Mouse (Mus musculus) limb, embryonic 11.5 days (tissue): ENCODE data around the gene Atn1. TPM values are rescaled to one million over a fixed set of nuclear protein-coding genes. Genes with fewer than 3 reads are reported as not detected.
A peak's percentile ranks its signal among the peaks of the same experiment; 100 is the strongest.

Experiments used
- ATAC-seq: fragments of 200-750 bp; cut with Nextera tagmentation; 2 replicates; pipeline ENCODE4 v1.8.0; 2017; ENCODE audit warnings: low read depth; ENCODE audit not compliant: insufficient number of reproducible peaks, low FRiP score, low TSS enrichment
- DNase-seq: peaks from one replicate; pipeline ENCODE4 v3.0.0-alpha.2; 2015; ENCODE audit warnings: low spot score
- H3K27ac ChIP-seq: fragments of 300-500 bp; sonication (generic); replicated peaks from 2 replicates; pipeline ENCODE4 v1.5.1; 2014; ENCODE audit warnings: low read depth, mild to moderate bottlenecking, low read length
- H3K27me3 ChIP-seq: fragments of 300-500 bp; sonication (generic); 2 replicates; pipeline ENCODE4 v1.6.1; 2014; ENCODE audit warnings: mild to moderate bottlenecking, low read length, mixed read lengths; ENCODE audit not compliant: control insufficient read depth, insufficient read depth
- H3K36me3 ChIP-seq: fragments of 300-500 bp; sonication (generic); 2 replicates; pipeline ENCODE4 v1.6.1; 2014; ENCODE audit warnings: mild to moderate bottlenecking, low read length, moderate library complexity, mixed read lengths; ENCODE audit not compliant: control insufficient read depth, insufficient read depth
- H3K4me1 ChIP-seq: fragments of 300-500 bp; sonication (generic); 2 replicates; pipeline ENCODE4 v1.6.1; 2014; ENCODE audit warnings: low read length, mixed read lengths; ENCODE audit not compliant: control insufficient read depth, insufficient read depth
- H3K4me2 ChIP-seq: fragments of 300-500 bp; sonication (generic); 2 replicates; pipeline ENCODE4 v1.6.1; 2014; ENCODE audit warnings: low read depth, mild to moderate bottlenecking, moderate library complexity; ENCODE audit not compliant: severe bottlenecking
- H3K4me3 ChIP-seq: fragments of 300-500 bp; sonication (generic); 2 replicates; pipeline ENCODE4 v1.5.1; 2014; ENCODE audit warnings: low read depth, low read length
- H3K9ac ChIP-seq: fragments of 300-500 bp; sonication (generic); 2 replicates; pipeline ENCODE4 v1.6.1; 2014; ENCODE audit warnings: mild to moderate bottlenecking, low read length
- H3K9me3 ChIP-seq: fragments of 300-500 bp; sonication (generic); 2 replicates; pipeline ENCODE4 v1.6.1; 2016; ENCODE audit warnings: low read length; ENCODE audit not compliant: control insufficient read depth
- WGBS: fragments of 180-500 bp; shearing (Covaris S2); extraction: QIAGEN DNeasy Blood & Tissue Kit; methylation state at CpG from one replicate; pipeline ENCODE4 v1.1.7; 2014; 5-methylcytosine and 5-hydroxymethylcytosine counted together
- polyA plus RNA-seq: library from polyadenylated mRNA; unstranded; fragments of >200 nt; fragmentation: Nextera tagmentation; extraction: Ambion mirVana; gene quantifications from 2 replicates; pipeline ENCODE4 v1.2.1, GENCODE M21; 2014

Gene Atn1
- polyA plus RNA-seq, 1 experiment from 2014 or later: 13.1 TPM

DNA sequence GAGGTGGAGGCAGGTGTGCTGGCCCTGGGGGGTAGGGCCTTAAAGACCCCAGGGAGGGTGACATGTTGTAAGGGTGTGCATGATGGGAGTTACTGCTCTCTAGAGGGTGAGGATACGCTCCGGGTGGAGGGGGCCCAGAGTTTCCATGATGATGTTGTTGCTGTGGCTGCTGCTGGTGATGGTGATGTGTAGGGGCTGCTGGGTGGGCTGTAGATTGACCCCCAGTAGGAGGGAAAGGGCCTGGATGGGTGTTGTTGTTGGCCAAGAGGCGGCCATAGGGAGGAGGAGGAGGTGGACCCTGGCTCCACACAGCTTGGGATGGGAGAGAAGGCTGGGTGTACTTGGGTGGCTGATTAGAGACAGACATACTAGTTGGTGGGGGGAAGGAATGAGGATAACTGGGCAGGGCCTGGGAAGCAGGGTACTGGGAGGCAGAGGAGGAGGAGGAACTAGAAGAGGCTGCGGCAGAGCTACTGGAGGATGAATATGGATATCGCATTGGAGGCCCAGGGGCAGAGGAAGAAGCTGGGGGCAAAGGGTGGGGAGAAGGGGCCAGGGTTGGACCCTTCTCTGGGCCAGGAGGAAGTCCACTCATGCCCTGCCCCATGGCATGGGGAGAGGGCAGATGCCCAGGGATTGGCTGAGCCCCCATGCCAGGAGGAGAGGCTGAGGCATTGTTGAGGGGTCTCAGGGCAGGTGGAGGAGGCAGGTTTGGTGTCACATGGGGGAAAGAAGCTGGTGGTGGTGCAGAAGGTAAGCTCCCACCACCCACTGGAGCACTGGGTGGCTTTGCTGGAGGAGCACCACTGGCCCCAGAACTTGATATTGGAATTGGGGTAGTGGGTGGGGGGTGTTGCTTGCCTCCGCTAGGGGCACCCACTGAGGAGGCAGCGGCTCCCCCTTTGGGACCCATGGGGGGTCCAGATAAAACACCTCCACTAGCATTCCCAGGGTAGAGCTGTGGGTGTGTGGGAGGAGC, 9.4 kb downstream of the Atn1 start:
- Histone ChIP-seq H3K9ac (peak overlapping the region; percentile 84; the same call in 1 of the 2 replicates), H3K9me3 (no peaks in the 10 kb centered on the region), H3K27me3 (no peaks in the 10 kb centered on the region), H3K4me3 (no peak overlapping the region; the same call in 1 of the 2 replicates), H3K27ac (no peak overlapping the region), H3K4me1 (peaks cover 23% of the 10 kb centered on the region), H3K36me3 (peaks cover 32% of the 10 kb centered on the region), H3K4me2 (peak overlapping the region; percentile 97)
- ATAC-seq (no peak), DNase-seq (no peak)
- WGBS: 93% methylated on average over 7 of the region's 7 CpGs

DNA sequence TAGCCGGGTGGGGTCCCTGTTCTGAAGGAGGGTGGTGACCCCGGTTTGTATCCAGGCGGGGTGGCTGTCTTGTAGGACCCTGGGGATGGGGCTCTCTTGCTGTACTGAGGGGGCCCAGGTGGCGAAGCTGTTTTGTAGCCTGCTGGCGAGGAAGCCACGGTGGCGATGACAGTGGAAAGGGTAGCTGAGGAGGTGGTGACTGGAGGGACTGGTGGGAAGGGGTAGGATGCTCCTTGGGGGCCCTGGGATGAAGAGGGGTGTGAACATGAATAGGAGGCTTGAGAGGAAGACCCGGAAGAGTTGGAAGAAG, 10.1 kb downstream of the Atn1 start:
- Histone ChIP-seq H3K4me2 (peak overlapping the region; percentile 97), H3K27ac (peak overlapping the region; percentile 75; the same call in 1 of the 2 replicates), H3K4me3 (peak overlapping the region; percentile 54), H3K9ac (peak overlapping the region; percentile 84), H3K36me3 (peaks cover 32% of the 10 kb centered on the region), H3K27me3 (no peaks in the 10 kb centered on the region), H3K4me1 (peaks cover 23% of the 10 kb centered on the region), H3K9me3 (no peaks in the 10 kb centered on the region)
- DNase-seq (no peak), ATAC-seq (no peak; the same call in 1 of the 2 replicates)
- 20% methylated on average over 8 of the region's 8 CpGs for whole genome bisulfite sequencing

DNA sequence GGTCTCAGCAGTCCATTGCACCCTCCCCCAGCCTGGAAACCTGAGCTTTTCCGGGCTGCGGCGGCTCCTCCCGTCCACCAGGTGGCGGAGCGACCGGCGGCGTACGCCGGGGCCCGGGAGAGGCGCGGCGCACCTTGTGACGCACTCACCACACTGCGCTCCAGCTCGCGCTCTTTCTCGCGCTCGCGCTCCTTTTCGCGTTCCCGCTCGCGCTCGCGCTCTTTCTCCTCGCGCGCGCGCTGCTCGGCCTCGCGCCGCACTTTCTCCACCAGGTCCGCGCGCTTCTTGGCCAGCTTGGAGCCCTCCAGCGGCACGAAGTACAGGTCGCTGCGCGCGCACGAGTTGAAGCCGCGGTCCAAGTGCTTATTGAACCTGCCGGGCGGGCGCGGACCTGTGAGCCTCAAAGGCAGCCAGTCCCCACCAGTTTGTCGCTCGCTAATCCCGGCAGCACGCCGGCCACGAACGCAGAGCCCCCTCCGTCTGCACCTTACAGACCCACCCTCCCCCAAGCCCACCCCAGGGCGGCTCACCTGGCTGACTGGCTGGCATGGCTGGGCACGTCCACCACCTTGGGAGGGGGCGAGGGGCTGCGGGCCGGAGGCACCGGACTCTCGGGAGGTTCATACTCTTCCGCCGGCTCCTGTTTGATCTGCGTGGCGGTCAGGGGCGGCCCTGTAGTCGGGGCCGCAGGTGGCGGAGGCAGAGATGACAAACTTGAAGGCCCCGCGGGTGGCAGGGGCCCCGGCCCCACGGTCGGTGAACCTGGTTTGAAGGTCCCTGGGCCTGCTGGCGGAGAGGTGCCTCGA, 10.6 kb downstream of the Atn1 start:
- Histone ChIP-seq H3K4me3 (peak overlapping the region; percentile 54), H3K27ac (peak overlapping the region; percentile 75), H3K36me3 (peaks cover 32% of the 10 kb centered on the region), H3K4me1 (peaks cover 23% of the 10 kb centered on the region), H3K9me3 (no peaks in the 10 kb centered on the region), H3K27me3 (no peaks in the 10 kb centered on the region), H3K4me2 (peak overlapping the region; percentile 97), H3K9ac (peak overlapping the region; percentile 84)
- ATAC-seq (peak; percentile 80), DNase-seq (peak; percentile 96)
- WGBS: under 1% methylated on average over 85 of the region's 85 CpGs

DNA sequence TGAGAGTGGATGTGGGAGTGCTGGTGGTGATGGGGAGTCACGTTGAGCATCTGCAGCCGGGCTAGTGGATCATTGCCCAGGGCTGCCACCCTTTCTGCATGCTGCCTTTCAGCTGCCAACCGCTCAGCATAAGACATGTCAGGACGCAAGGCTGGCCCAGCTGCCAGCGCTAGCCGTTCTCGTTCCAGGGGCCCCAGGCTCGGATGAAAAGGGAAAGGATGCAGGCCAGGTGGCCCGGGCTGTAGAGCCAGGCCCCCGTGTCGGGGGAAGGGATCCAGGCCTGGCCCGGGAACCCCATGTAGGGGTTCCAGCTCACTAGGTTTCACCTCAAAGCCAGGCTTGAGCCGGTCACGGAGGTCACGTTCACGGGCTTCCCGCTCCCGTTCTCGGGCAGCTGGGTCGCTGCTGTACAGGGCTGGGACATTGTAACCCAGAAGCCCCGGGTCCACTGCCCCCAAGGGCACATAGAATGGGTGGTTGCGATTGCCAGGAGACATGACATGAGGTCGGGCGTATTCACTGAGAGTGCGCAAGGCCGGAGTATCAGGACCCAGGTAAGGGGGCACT, 11.5 kb downstream of the Atn1 start:
- ATAC-seq: peak; percentile 0; the same call in 1 of the 2 replicates
- no peak for DNase-seq
- peaks cover 25% of the 10 kb centered on the region for H3K4me1 ChIP-seq
- H3K4me2 ChIP-seq: peak overlapping the region; percentile 97
- no peaks in the 10 kb centered on the region for H3K9me3 ChIP-seq
- H3K27ac ChIP-seq: no peak overlapping the region; the same call in none of the 2 replicates
- H3K4me3 ChIP-seq: peak overlapping the region; percentile 54
- H3K36me3 ChIP-seq: peaks cover 32% of the 10 kb centered on the region
- 73% methylated on average over 26 of the region's 26 CpGs for WGBS
- no peaks in the 10 kb centered on the region for H3K27me3 ChIP-seq
- peak overlapping the region; percentile 50 for H3K9ac ChIP-seq

DNA sequence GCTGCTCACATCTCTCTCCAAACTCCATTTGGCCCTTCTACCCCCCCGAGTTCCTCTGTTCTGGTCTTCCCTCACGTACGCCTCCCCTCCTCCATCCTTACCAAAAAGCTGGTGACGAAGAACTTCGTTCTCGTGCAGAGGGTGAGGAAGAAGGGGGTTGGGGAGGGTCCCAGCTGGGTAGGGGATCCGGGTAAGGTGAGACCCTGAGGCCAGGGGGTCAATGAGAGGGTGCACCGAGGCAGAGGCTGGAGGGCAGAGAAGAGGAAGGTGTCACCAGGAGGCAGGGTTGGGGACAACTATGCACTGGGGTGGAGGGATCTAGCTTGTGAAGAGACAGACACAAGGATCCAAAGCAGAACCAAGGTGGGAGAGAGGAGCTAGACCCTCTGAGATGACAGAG, 12.7 kb downstream of the Atn1 start:
- Histone ChIP-seq H3K4me2 (no peak overlapping the region), H3K4me3 (no peak overlapping the region), H3K9ac (no peak overlapping the region), H3K9me3 (no peaks in the 10 kb centered on the region), H3K27ac (no peak overlapping the region), H3K27me3 (no peaks in the 10 kb centered on the region), H3K36me3 (peaks cover 26% of the 10 kb centered on the region), H3K4me1 (peaks cover 25% of the 10 kb centered on the region)
- WGBS: 89% methylated on average over 8 of the region's 8 CpGs
- ATAC-seq: no peak
- DNase-seq: no peak

DNA sequence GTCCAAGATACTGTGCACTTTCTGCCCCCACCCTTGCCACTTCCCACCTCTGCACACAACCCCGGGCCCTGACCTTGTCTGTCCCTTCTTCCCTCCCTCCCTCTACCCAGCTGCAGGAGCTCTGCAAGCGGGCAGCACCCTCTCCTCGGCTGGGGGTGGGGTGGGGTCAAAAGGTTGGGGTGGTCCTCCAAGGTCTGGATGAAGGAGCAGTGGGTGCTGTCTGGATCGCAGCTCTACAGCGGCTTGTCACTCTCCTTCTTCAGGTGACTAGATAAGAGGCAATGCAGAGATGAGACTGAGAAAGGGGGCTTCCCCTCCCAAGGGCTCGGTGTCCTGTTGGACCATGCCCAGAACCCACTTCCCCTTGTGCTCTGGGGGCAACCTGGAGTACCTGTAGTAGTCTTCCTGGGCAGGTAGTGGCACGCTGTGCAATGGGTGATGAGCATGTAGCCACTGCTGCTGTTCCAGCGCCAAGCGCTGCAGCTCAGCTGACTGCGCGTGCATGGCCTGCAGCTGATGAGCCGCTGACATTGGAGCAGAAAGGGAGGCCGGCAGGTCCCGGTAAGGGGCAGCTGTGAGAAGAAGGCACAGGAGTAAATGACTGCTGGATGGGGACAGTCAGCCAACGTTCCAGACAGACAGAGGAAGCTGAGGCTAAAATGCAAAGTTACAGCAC, 13.3 kb downstream of the Atn1 start:
- no peak for ATAC-seq
- no peaks in the 10 kb centered on the region for H3K27me3 ChIP-seq
- H3K27ac ChIP-seq: no peak overlapping the region
- H3K4me3 ChIP-seq: no peak overlapping the region
- H3K9me3 ChIP-seq: no peaks in the 10 kb centered on the region
- H3K36me3 ChIP-seq: peaks cover 21% of the 10 kb centered on the region
- no peak overlapping the region for H3K4me2 ChIP-seq
- 91% methylated on average over 13 of the region's 15 CpGs for WGBS
- H3K9ac ChIP-seq: no peak overlapping the region
- peaks cover 25% of the 10 kb centered on the region for H3K4me1 ChIP-seq
- no peak for DNase-seq

DNA sequence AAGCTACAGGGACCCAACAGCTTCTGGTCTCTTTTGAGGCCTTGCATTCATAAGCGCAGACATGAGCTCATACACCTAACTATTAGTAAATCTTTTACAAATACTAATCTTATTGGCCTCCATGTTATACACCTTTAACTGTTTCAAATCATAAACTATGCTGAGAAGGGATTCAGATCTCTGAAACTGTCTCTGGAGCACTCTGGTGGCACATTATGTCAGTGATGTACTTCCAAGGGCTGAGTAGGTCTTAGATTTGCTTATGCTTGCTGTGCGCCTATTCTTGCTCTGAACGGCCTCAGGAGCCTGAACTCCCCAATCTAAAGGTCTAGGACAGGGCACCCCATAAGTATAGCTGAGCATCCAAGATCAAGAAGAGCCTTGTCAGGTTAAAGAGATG, 14.5 kb downstream of the Atn1 start:
- Histone ChIP-seq H3K27me3 (no peaks in the 10 kb centered on the region), H3K4me1 (peaks cover 21% of the 10 kb centered on the region), H3K4me3 (peak overlapping the region; percentile 67; the same call in 1 of the 2 replicates), H3K9me3 (no peaks in the 10 kb centered on the region), H3K36me3 (peaks cover 12% of the 10 kb centered on the region), H3K4me2 (peak overlapping the region; percentile 80), H3K27ac (peak overlapping the region; percentile 99; the same call in 1 of the 2 replicates), H3K9ac (no peak overlapping the region)
- 74% methylated on average over 3 of the region's 3 CpGs for WGBS
- no peak for DNase-seq
- no peak for ATAC-seq
